Mouse (Mus musculus) kidney, postnatal 4 days (tissue): ENCODE data around the gene Zfp184.

Experiments used
- DNase-seq, 2 experiments: peaks; one replicate each; pipeline ENCODE4 v3.0.0; 2021; ENCODE audit warnings: mixed read lengths in 2 of 2

Gene Zfp184

GRCm38 (mm10) chr13:21993957-21994738, 49.3 kb downstream of the Zfp184 start:
- DNase-seq, result peak; percentile 47 to 57

- DNase-seq, result no peak
Measured at GRCm38 (mm10) chr13:21994896-21995295, 50.0 kb downstream of the Zfp184 start.

GRCm38 (mm10) chr13:21995331-21995914, 50.5 kb downstream of the Zfp184 start:
- peak; percentile 56 to 71 for DNase-seq

- DNase-seq, result peak in 1 of 2 experiments; percentile 31
Measured at GRCm38 (mm10) chr13:21996101-21996839, 51.4 kb downstream of the Zfp184 start.

- peak in 1 of 2 experiments; percentile 12 for DNase-seq
Measured at GRCm38 (mm10) chr13:21996840-21997185, 51.9 kb downstream of the Zfp184 start.

- DNase-seq, result no peak
Measured at GRCm38 (mm10) chr13:21997201-21997820, 52.4 kb downstream of the Zfp184 start.

- DNase-seq, result no peak
Measured at GRCm38 (mm10) chr13:21997821-21998220, 52.9 kb downstream of the Zfp184 start.

GRCm38 (mm10) chr13:21998412-21998811, 53.5 kb downstream of the Zfp184 start:
- no peak for DNase-seq

GRCm38 (mm10) chr13:21999147-21999546, 54.3 kb downstream of the Zfp184 start:
- no peak for DNase-seq

GRCm38 (mm10) chr13:22001346-22001745, 56.5 kb downstream of the Zfp184 start:
- no peak for DNase-seq

- peak in 1 of 2 experiments; percentile 24 for DNase-seq
Measured at GRCm38 (mm10) chr13:22001823-22002222, 56.9 kb downstream of the Zfp184 start.

GRCm38 (mm10) chr13:22005605-22006333, 60.9 kb downstream of the Zfp184 start:
- peak; percentile 60 to 72 for DNase-seq

- DNase-seq, result peak; percentile 72 to 79
Measured at GRCm38 (mm10) chr13:22006334-22007120, 61.6 kb downstream of the Zfp184 start.

- no peak for DNase-seq
Measured at GRCm38 (mm10) chr13:22007121-22007510, 62.2 kb downstream of the Zfp184 start.

- no peak for DNase-seq
Measured at GRCm38 (mm10) chr13:22007872-22008271, 63.0 kb downstream of the Zfp184 start.

- no peak for DNase-seq
Measured at GRCm38 (mm10) chr13:22008707-22009106, 63.8 kb downstream of the Zfp184 start.

GRCm38 (mm10) chr13:22009642-22010041, 64.7 kb downstream of the Zfp184 start, which contains the start of gene Prss16:
Prss16 (minus strand) TSS chr13:22009742.
- no peak for DNase-seq
